ENCODE assay signal across 14 mouse cellular contexts in the genomic region with DNA sequence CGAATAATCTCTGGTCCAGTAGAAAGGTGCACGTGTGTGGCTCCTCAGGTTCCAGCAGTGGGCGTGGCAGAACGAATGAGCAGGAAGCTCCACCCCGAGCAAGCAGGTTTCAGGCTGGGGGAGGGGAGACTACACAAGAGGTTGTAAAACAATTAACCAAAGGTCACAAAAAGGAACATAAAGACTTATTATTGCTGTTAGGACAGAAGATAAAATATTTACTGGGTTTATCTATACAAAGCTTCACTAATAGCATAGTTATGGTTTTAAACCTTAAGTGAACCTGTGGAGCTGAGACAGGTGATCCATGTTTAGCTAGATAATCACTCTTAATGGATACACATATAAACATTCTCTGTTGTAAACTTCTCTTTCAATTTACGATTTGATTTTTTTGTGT. TPM values are rescaled to one million over a fixed set of nuclear protein-coding genes. Genes with fewer than 3 reads are reported as not detected.
"Had no signal": no experiment of that assay in that cellular context is flagged by ENCODE, and none has a peak within 500 bp of the region (broad histone marks: within the 10 kb centered on the region; RNA-seq: fewer than 3 reads in every experiment).

No protein-coding gene starts in this region.

RNA-seq across cellular contexts. Expression of a gene that starts 8.8 kb away (rescaled TPM):
- polyA plus RNA-seq: cortical plate, adult 2 months; embryonic facial prominence, embryonic 11.5 days; embryonic facial prominence, embryonic 12.5 days; embryonic facial prominence, embryonic 14.5 days; erythroblast, embryonic 14.5 days; forebrain, embryonic 10.5 days; forebrain, embryonic 11.5 days; forebrain, embryonic 12.5 days; forebrain, embryonic 13.5 days; forebrain, embryonic 14.5 days; forebrain, embryonic 15.5 days; forebrain, embryonic 16.5 days; forebrain, postnatal 0 days; frontal cortex, adult 2 months had no signal
